Mouse (Mus musculus) G1E (cell line): ENCODE results near the gene Selenok. TPM values are rescaled to one million over a fixed set of nuclear protein-coding genes. Genes with fewer than 3 reads are reported as not detected.

Source experiments
- ATAC-seq: 2 replicates; pipeline ENCODE4 v1.8.0; 2016; ENCODE audit warnings: mild to moderate bottlenecking; ENCODE audit not compliant: insufficient number of reproducible peaks, poor library complexity, low FRiP score, severe bottlenecking; ENCODE audit errors: extremely low read depth
- DNase-seq: peaks from one replicate; pipeline ENCODE4 v3.0.0; 2012; ENCODE audit warnings: low spot score
- H3K27me3 ChIP-seq: 2 replicates; pipeline ENCODE4 v1.6.1; 2012; ENCODE audit warnings: mild to moderate bottlenecking, low read length, inconsistent platforms; ENCODE audit not compliant: insufficient read depth
- H3K36me3 ChIP-seq: replicated peaks from 2 replicates; pipeline ENCODE3; 2012; ENCODE audit warnings: mild to moderate bottlenecking, inconsistent platforms
- H3K4me1 ChIP-seq: 2 replicates; pipeline ENCODE4 v1.6.1; 2012; ENCODE audit warnings: low read depth, low read length, inconsistent platforms, mixed read lengths; ENCODE audit not compliant: insufficient read depth
- H3K4me3 ChIP-seq: 2 replicates; pipeline ENCODE4 v1.5.1; 2012; ENCODE audit warnings: low read depth, mild to moderate bottlenecking, inconsistent platforms, low read length, moderate library complexity, mixed read lengths
- H3K9me3 ChIP-seq: replicated peaks from 2 replicates; pipeline ENCODE4 v1.6.1; 2012; ENCODE audit warnings: inconsistent platforms
- CTCF ChIP-seq: IDR thresholded peaks from 2 replicates; pipeline ENCODE4 v1.5.1; 2012; ENCODE audit warnings: low read depth, low read length, inconsistent platforms, mixed read lengths
- GATA1 ChIP-seq: IDR thresholded peaks from 2 replicates; pipeline ENCODE4 v1.6.1; 2012; ENCODE audit warnings: borderline replicate concordance, low read length, inconsistent platforms, mixed read lengths
- GATA2 ChIP-seq: IDR thresholded peaks from 2 replicates; pipeline ENCODE4 v1.6.1; 2012; ENCODE audit warnings: low read depth, low read length, inconsistent platforms, borderline replicate concordance
- POLR2AphosphoS5 ChIP-seq: IDR thresholded peaks from 2 replicates; pipeline ENCODE4 v1.6.1; 2012; ENCODE audit warnings: low read depth, low read length, inconsistent platforms; ENCODE audit not compliant: insufficient replicate concordance
- TAL1 ChIP-seq: conservative IDR thresholded peaks from 2 replicates; pipeline ENCODE4 v1.6.1; 2012; ENCODE audit warnings: low read depth, low read length, inconsistent platforms, mixed read lengths
- polyA plus RNA-seq: library from polyadenylated mRNA; stranded (reverse); fragments of >175 nt; gene quantifications from 2 replicates; pipeline ENCODE4 v1.2.3, GENCODE M21; 2012
- total RNA-seq, 2 experiments: library from RNA; stranded (forward) in 1 of 2; stranded (reverse) in 1 of 2; fragments of 200-1000 nt in 1 of 2; fragments of >200 nt in 1 of 2; fragmentation: Nextera tagmentation in 1 of 2; gene quantifications; 2 replicates each; pipeline ENCODE4 v1.2.3; 2014 to 2017

Gene Selenok
- total and polyA plus RNA-seq, 3 experiments = 6.2 to 312 (median 49.4) TPM

- H3K27me3 ChIP-seq = no peaks in the 10 kb centered on the region
- TF ChIP-seq GATA2 (no peak), POLR2AphosphoS5 (no peak), CTCF (no peak), TAL1 (no peak)
- DNase-seq (no peak), ATAC-seq (no peak)
- H3K36me3 ChIP-seq = no peaks in the 10 kb centered on the region
- H3K4me1 ChIP-seq = no peaks in the 10 kb centered on the region
- H3K4me3 ChIP-seq = no peak overlapping the region
- H3K9me3 ChIP-seq = no peaks in the 10 kb centered on the region
Observed at GRCm38 (mm10) chr14:30017794-30018462, 49.8 kb downstream of the Selenok start.

DNA sequence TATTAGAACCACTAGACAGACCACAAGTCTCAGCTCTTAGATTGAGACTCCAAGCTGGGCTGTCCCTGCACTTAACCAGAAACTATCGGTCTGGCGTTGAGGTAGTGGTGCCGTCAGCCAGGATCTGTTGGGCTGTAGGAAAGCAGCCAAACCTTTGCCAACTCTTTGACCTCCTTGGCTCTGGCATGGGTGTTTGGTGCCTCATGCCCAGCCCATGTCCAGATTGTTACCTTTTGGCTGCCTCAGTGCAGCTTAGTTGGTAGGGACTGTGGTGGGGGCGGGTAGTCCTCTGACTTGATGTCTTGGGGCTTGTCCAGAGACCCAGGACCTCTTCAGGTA, 50.3 kb downstream of the Selenok start:
- no peaks in the 10 kb centered on the region for H3K27me3 ChIP-seq
- no peak overlapping the region for H3K4me3 ChIP-seq
- no peaks in the 10 kb centered on the region for H3K9me3 ChIP-seq
- ATAC-seq (no peak), DNase-seq (no peak)
- no peaks in the 10 kb centered on the region for H3K36me3 ChIP-seq
- H3K4me1 ChIP-seq = no peaks in the 10 kb centered on the region
- TF ChIP-seq CTCF = no peak
- TF ChIP-seq TAL1 = no peak
- no peak for TF ChIP-seq GATA1
- no peak for TF ChIP-seq GATA2
- no peak for TF ChIP-seq POLR2AphosphoS5

DNA sequence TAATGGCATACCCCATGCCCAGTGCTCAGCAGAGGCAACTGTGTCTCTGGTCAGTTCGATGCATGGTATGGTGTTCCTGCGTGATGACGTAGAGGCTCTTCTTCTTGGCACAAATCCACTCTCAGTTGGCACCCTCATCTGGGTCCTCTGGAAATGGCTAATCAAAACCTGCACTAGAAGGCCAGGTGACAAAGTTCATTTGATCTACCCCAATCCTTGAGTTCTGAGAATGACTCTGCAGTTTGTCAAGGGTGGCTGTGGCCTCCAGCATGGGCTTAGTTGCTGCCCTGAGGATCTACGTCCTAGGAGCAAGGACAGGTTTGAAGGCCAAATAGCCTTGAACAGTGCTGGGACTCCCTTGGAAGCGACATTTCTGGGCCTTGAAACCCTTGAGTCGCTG, 50.7 kb downstream of the Selenok start:
- ATAC-seq (no peak), DNase-seq (no peak)
- Histone ChIP-seq H3K9me3 (no peaks in the 10 kb centered on the region), H3K4me1 (no peaks in the 10 kb centered on the region), H3K36me3 (no peaks in the 10 kb centered on the region), H3K27me3 (no peaks in the 10 kb centered on the region), H3K4me3 (no peak overlapping the region)
- TF ChIP-seq GATA1 = no peak
- TF ChIP-seq CTCF = no peak
- TF ChIP-seq TAL1 = no peak
- no peak for TF ChIP-seq POLR2AphosphoS5
- TF ChIP-seq GATA2 = no peak

DNA sequence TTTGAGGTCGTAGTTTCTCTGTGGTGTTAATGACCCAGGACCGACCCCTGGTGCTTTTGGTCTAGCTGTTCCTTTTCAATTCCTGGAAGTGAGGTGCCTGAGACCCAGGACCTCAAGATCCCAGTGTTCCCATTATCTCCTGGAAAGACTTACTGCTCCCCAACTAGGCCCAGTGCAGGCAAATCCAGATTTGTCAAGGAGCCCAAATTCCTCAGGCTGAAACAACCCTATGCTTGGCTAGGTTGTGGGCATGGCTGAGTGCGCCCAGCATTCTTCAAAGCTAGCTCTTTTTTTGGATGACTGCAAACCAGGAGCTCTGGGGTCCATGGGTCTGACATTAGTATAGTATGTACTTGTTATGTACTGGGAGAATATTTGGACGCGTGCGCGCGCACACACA, 51.3 kb downstream of the Selenok start:
- H3K9me3 ChIP-seq = no peaks in the 10 kb centered on the region
- ATAC-seq (no peak), DNase-seq (no peak)
- H3K27me3 ChIP-seq = no peaks in the 10 kb centered on the region
- TF ChIP-seq CTCF (no peak), GATA1 (no peak), POLR2AphosphoS5 (no peak), GATA2 (no peak), TAL1 (no peak)
- H3K4me3 ChIP-seq = no peak overlapping the region
- H3K4me1 ChIP-seq = no peaks in the 10 kb centered on the region
- H3K36me3 ChIP-seq = no peaks in the 10 kb centered on the region

DNA sequence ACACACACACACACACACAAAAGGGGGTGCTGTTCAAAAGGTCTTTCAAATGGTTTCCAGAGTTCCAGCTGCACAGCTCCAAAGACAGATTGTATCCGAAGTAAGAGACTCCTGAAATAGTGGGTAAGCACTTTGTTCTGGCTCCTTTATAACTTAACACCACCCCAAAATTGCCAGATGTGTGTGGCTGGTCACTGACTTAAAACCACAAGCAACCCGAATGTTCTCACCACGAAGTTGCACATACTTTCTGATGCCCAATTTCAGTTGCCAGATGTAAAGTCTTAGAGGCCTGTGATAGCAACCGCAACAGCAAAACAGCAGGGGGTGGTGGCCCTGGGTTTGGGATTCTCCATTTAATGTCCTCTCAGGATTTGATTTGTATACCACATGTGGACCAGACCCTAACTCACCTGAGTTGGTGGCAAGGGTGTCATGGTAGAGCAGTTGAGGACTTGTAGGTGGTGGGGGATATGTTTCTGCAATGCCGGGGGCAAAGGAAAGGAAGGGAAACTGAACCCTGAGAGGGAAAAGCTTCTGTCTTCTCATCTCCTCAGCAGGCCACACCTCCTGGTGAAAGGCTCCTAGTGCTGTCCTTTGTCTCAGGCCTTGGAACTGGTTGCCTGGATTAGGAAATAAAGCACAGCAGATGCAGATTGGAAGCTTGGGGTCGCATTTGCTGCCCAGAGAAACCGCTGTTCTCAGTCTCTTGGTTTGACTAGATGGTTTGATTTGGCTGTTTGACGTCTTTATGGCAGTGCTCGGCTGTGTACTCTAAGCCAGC, 51.9 kb downstream of the Selenok start:
- ATAC-seq = no peak
- no peak for DNase-seq
- TF ChIP-seq POLR2AphosphoS5 = no peak
- no peak for TF ChIP-seq GATA2
- no peak for TF ChIP-seq TAL1
- TF ChIP-seq CTCF = no peak
- no peak for TF ChIP-seq GATA1
- no peaks in the 10 kb centered on the region for H3K9me3 ChIP-seq
- H3K4me3 ChIP-seq = no peak overlapping the region
- no peaks in the 10 kb centered on the region for H3K4me1 ChIP-seq
- H3K36me3 ChIP-seq = no peaks in the 10 kb centered on the region
- no peaks in the 10 kb centered on the region for H3K27me3 ChIP-seq

DNA sequence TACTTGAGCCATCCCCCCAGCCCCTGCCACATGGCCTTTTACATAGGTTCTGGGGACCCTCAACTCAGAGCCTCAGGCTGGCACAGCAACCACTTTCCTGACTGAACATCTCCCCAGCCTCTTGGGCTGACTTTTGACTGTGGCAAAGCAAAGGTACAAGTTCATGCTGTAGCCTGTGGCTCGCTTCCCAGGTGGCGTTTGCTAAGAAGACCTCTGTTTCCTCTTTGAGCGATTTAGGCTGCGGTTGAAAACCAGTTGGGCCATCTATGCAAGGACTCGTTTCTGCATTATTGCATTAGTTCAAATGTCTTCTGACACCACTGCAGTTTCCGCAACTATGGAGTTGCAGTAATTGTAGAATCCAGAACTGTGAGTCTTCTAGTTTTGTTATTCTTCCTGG, 54.4 kb downstream of the Selenok start:
- DNase-seq = no peak
- ATAC-seq = no peak
- Histone ChIP-seq H3K9me3 (no peaks in the 10 kb centered on the region), H3K27me3 (no peaks in the 10 kb centered on the region), H3K4me1 (no peaks in the 10 kb centered on the region), H3K4me3 (no peak overlapping the region), H3K36me3 (no peaks in the 10 kb centered on the region)
- no peak for TF ChIP-seq CTCF
- no peak for TF ChIP-seq GATA2
- no peak for TF ChIP-seq TAL1
- no peak for TF ChIP-seq POLR2AphosphoS5
- TF ChIP-seq GATA1 = no peak
